13 mouse cellular contexts compared by ENCODE assay signal in the genomic region with DNA sequence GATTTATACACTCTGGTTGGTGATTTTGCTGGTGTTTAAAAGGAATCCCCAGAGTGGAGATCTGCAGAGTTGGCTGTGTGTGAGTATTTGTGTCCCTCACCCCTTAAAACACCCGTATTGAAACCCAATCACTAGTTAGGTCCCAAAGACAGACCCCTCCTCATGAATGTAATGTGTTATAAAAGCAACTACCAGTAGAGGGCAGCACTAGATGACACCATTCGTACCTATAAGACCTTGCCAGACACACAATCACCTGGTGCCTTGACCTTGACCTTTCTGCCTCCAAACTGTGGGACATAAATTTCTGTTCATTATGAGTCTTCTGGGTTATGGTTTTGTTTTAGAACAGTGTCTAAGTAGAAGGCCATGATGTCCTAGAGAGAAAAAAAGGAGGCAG.
DNase-seq lines count a peak whose midpoint lies in the region; ATAC-seq and TF ChIP-seq lines count a peak whose summit lies in the region.
"Had no signal": no experiment of that assay in that cellular context is flagged by ENCODE, and none has a peak within 500 bp of the region (broad histone marks: within the 10 kb centered on the region; RNA-seq: fewer than 3 reads in every experiment).

No protein-coding gene starts in this region.

- no peak for TF ChIP-seq POLR2A in liver, adult 2 months (IDR thresholded peaks at IDR 0.05; ENCODE audit: extremely low read depth, insufficient read depth, low read length)
- no peak for TF ChIP-seq POLR2A in MEL (IDR thresholded peaks at IDR 0.05; ENCODE audit: control insufficient read depth in 1 of 2, insufficient read depth in 1 of 2, low read depth in 1 of 2, low read length in 2 of 2, poor library complexity in 1 of 2)

- H3K27ac ChIP-seq in embryonic facial prominence, embryonic 11.5 days (replicated peaks; ENCODE audit: low read depth, low read length), result no peak overlapping the region
- no peak overlapping the region for H3K27ac ChIP-seq in embryonic facial prominence, embryonic 10.5 days (replicated peaks)
- no peak overlapping the region for H3K27ac ChIP-seq in liver, adult 2 months (replicated peaks; ENCODE audit: insufficient read depth, low read depth, low read length)
- no peak overlapping the region for H3K27ac ChIP-seq in liver, embryonic 12.5 days
- H3K27ac ChIP-seq in MEL (ENCODE audit: control insufficient read depth, low read depth, low read length), result no peak overlapping the region

- no peak overlapping the region for H3K9ac ChIP-seq in embryonic facial prominence, embryonic 11.5 days (replicated peaks; ENCODE audit: low read length)
- H3K9ac ChIP-seq in liver, adult 2 months (ENCODE audit: low read depth, low read length), result no peak overlapping the region
- no peak overlapping the region for H3K9ac ChIP-seq in liver, embryonic 12.5 days
- H3K9ac ChIP-seq in MEL (ENCODE audit: control insufficient read depth, low read depth, low read length, poor library complexity, severe bottlenecking), result no peak overlapping the region
- H3K9ac ChIP-seq: liver, embryonic 15.5 days had no signal

- no peak overlapping the region for H3K4me2 ChIP-seq in embryonic facial prominence, embryonic 11.5 days (ENCODE audit: low read depth, low read length)
- H3K4me2 ChIP-seq in liver, embryonic 12.5 days, result no peak overlapping the region
- H3K4me2 ChIP-seq: liver, embryonic 15.5 days had no signal

- peak; percentile 64 for DNase-seq in embryonic facial prominence, embryonic 11.5 days (ENCODE audit: low spot score)
- DNase-seq in embryonic facial prominence, embryonic 10.5 days (ENCODE audit: low spot score), result no peak
- peak; percentile 33 for DNase-seq in liver, adult 2 months (ENCODE audit: extremely low read depth, low read depth, low spot score)
- peak; percentile 20 for DNase-seq in MEL (ENCODE audit: low read depth, low spot score)
- DNase-seq in hindlimb bud, embryonic 11.5 days (ENCODE audit: extremely low spot score, low read depth, low spot score), result peak; percentile 14
- DNase-seq in adrenal gland, adult 18-20 months (ENCODE audit: low spot score in 2 of 2), result no peak
- DNase-seq: adrenal gland, postnatal 25 days; B cell, adult 2 months; cerebellum, postnatal 25 days had no signal

- TF ChIP-seq EP300 in MEL (IDR thresholded peaks at IDR 0.05; ENCODE audit: low read depth in 1 of 2, low read length in 2 of 2), result no peak

- H3K36me3 ChIP-seq in embryonic facial prominence, embryonic 11.5 days (replicated peaks; ENCODE audit: control insufficient read depth, insufficient read depth, low read depth, low read length), result no peaks in the 10 kb centered on the region
- no peaks in the 10 kb centered on the region for H3K36me3 ChIP-seq in embryonic facial prominence, embryonic 10.5 days (replicated peaks)
- no peaks in the 10 kb centered on the region for H3K36me3 ChIP-seq in liver, adult 2 months (ENCODE audit: control insufficient read depth, insufficient read depth, low read length)
- H3K36me3 ChIP-seq in liver, embryonic 12.5 days, result no peaks in the 10 kb centered on the region
- no peaks in the 10 kb centered on the region; a peak in 1 of 4 replicates for H3K36me3 ChIP-seq in MEL (ENCODE audit: control insufficient read depth in 1 of 2, insufficient read depth in 2 of 2, low read length in 2 of 2)
- H3K36me3 ChIP-seq: liver, embryonic 15.5 days had no signal

- no peak for ATAC-seq in embryonic facial prominence, embryonic 11.5 days (replicated peaks; ENCODE audit: insufficient number of reproducible peaks, low FRiP score, low TSS enrichment, low read depth)
- ATAC-seq in liver, embryonic 12.5 days, result no peak
- ATAC-seq in activated CD4-positive, CD25-positive, alpha-beta regulatory T cell, adult 4 months, result no peak
- ATAC-seq: inflammation-experienced regulatory T-cells, adult 6 months had no signal

- no peaks in the 10 kb centered on the region for H3K79me2 ChIP-seq in liver, adult 2 months (ENCODE audit: control insufficient read depth, insufficient read depth, low read length)
- H3K79me2 ChIP-seq in MEL (ENCODE audit: control insufficient read depth, insufficient read depth, low read length, poor library complexity), result no peaks in the 10 kb centered on the region

- 34% methylated on average over 2 of the region's 2 CpGs for WGBS in embryonic facial prominence, embryonic 11.5 days
- WGBS in embryonic facial prominence, embryonic 10.5 days, result 34% methylated on average over 2 of the region's 2 CpGs
- WGBS in liver, adult 2 months, result 47% methylated on average over 2 of the region's 2 CpGs
- 27% methylated on average over 2 of the region's 2 CpGs for WGBS in liver, embryonic 12.5 days (ENCODE audit: insufficient replicate concordance)

- TF ChIP-seq CTCF in liver, adult 2 months (IDR thresholded peaks at IDR 0.05; ENCODE audit: low read depth, low read length), result peak; percentile 17; the same call in 1 of the 2 replicates
- TF ChIP-seq CTCF in MEL (IDR thresholded peaks at IDR 0.05 in 2 of 3, conservative IDR thresholded peaks at IDR 0.05 in 1 of 3; ENCODE audit: control insufficient read depth in 1 of 3, insufficient read depth in 1 of 3, low read depth in 2 of 3, low read length in 3 of 3, poor library complexity in 1 of 3, severe bottlenecking in 1 of 3), result peak; percentile 28 to 65 (median 56)

- no peaks in the 10 kb centered on the region for H3K9me3 ChIP-seq in embryonic facial prominence, embryonic 11.5 days (replicated peaks; ENCODE audit: control insufficient read depth, low read length)
- no peaks in the 10 kb centered on the region for H3K9me3 ChIP-seq in embryonic facial prominence, embryonic 10.5 days
- H3K9me3 ChIP-seq in liver, embryonic 12.5 days (replicated peaks), result no peaks in the 10 kb centered on the region
- no peaks in the 10 kb centered on the region for H3K9me3 ChIP-seq in MEL (replicated peaks; ENCODE audit: insufficient read depth, low read length)
- H3K9me3 ChIP-seq: liver, embryonic 15.5 days had no signal

- no peaks in the 10 kb centered on the region for H3K27me3 ChIP-seq in embryonic facial prominence, embryonic 11.5 days (ENCODE audit: control insufficient read depth, insufficient read depth, low read length)
- H3K27me3 ChIP-seq in embryonic facial prominence, embryonic 10.5 days (replicated peaks; ENCODE audit: low read depth, poor library complexity, severe bottlenecking), result peaks cover 12% of the 10 kb centered on the region
- no peaks in the 10 kb centered on the region for H3K27me3 ChIP-seq in liver, adult 2 months (ENCODE audit: control insufficient read depth, insufficient read depth, low read length)
- H3K27me3 ChIP-seq in liver, embryonic 12.5 days (replicated peaks), result no peaks in the 10 kb centered on the region
- 0 out of 4 replicates have a peak, but pooled peaks cover 0 to 1% of the 10 kb centered on the region in 2 experiments for H3K27me3 ChIP-seq in MEL (ENCODE audit: control insufficient read depth in 1 of 2, insufficient read depth in 2 of 2, low read length in 2 of 2)
- H3K27me3 ChIP-seq: liver, embryonic 15.5 days had no signal

- H3K4me1 ChIP-seq in embryonic facial prominence, embryonic 11.5 days (ENCODE audit: control insufficient read depth, insufficient read depth, low read length), result no peaks in the 10 kb centered on the region
- peaks cover 31% of the 10 kb centered on the region for H3K4me1 ChIP-seq in embryonic facial prominence, embryonic 10.5 days
- H3K4me1 ChIP-seq in liver, adult 2 months (ENCODE audit: control insufficient read depth, insufficient read depth, low read length), result peaks cover 16% of the 10 kb centered on the region
- peaks cover 11% of the 10 kb centered on the region for H3K4me1 ChIP-seq in liver, embryonic 12.5 days
- H3K4me1 ChIP-seq in MEL (ENCODE audit: control insufficient read depth in 1 of 2, insufficient read depth in 2 of 2, low read length in 2 of 2), result no peaks in the 10 kb centered on the region; a peak in 1 of 4 replicates

- no peak overlapping the region for H3K4me3 ChIP-seq in embryonic facial prominence, embryonic 11.5 days (ENCODE audit: low read depth, low read length)
- no peak overlapping the region for H3K4me3 ChIP-seq in embryonic facial prominence, embryonic 10.5 days
- no peak overlapping the region for H3K4me3 ChIP-seq in liver, adult 2 months (ENCODE audit: insufficient read depth, low read depth, low read length)
- H3K4me3 ChIP-seq in liver, embryonic 12.5 days, result no peak overlapping the region
- H3K4me3 ChIP-seq in MEL (ENCODE audit: control insufficient read depth in 1 of 2, insufficient read depth in 1 of 2, low read depth in 2 of 2, low read length in 2 of 2), result no peak overlapping the region
- H3K4me3 ChIP-seq: liver, embryonic 15.5 days had no signal

- TF ChIP-seq RAD21 in MEL (IDR thresholded peaks at IDR 0.05; ENCODE audit: low read depth, low read length), result no peak; the same call in 1 of the 2 replicates

TF ChIP-seq in MEL, 35 proteins besides CTCF, POLR2A, EP300 and RAD21:
- TF ChIP-seq SMC3 (IDR thresholded peaks at IDR 0.05; ENCODE audit: low read depth, low read length) (0 out of 2 replicates have a peak, but pooled peaks have one; percentile 13), USF1 (IDR thresholded peaks at IDR 0.05; ENCODE audit: low read depth, low read length) (no peak), MAX (IDR thresholded peaks at IDR 0.05; ENCODE audit: low read length) (no peak)

Comparison
In these comparisons a context has a peak if more than half of its experiments do, and no peak if none do; other contexts are left out.
1. DNase-seq: peak in embryonic facial prominence, embryonic 11.5 days (single experiment), liver, adult 2 months (single experiment), MEL (single experiment) and hindlimb bud, embryonic 11.5 days (single experiment); none in embryonic facial prominence, embryonic 10.5 days (single experiment) and adrenal gland, adult 18-20 months (0 of 2).